Mouse (Mus musculus) forebrain, embryonic 14.5 days (tissue): Measurements from ENCODE around the gene Spata17. TPM values are rescaled to one million over a fixed set of nuclear protein-coding genes. Genes with fewer than 3 reads are reported as not detected.

ENCODE experiments used
- ATAC-seq: fragments of 200-750 bp; cut with Nextera tagmentation; 2 replicates; pipeline ENCODE4 v1.8.0; 2017; ENCODE audit warnings: mild to moderate bottlenecking, moderate library complexity
- DNase-seq: peaks from one replicate; pipeline ENCODE4 v3.0.0-alpha.2; 2015; ENCODE audit warnings: low spot score
- H3K27ac ChIP-seq: fragments of 300-500 bp; sonication (generic); 2 replicates; pipeline ENCODE4 v1.5.1; 2014; ENCODE audit warnings: low read depth, mild to moderate bottlenecking, control low read depth, low read length, moderate library complexity
- H3K27me3 ChIP-seq: fragments of 300-500 bp; sonication (generic); replicated peaks from 2 replicates; pipeline ENCODE4 v1.6.1; 2014; ENCODE audit warnings: low read length, control low read depth, mixed read lengths; ENCODE audit not compliant: control insufficient read depth, insufficient read depth
- H3K36me3 ChIP-seq: fragments of 300-500 bp; sonication (generic); 2 replicates; pipeline ENCODE4 v1.6.1; 2014; ENCODE audit warnings: low read length, control low read depth; ENCODE audit not compliant: control insufficient read depth, insufficient read depth
- H3K4me1 ChIP-seq: fragments of 300-500 bp; sonication (generic); 2 replicates; pipeline ENCODE4 v1.6.1; 2014; ENCODE audit warnings: antibody characterized with exemption, low read length, control low read depth; ENCODE audit not compliant: control insufficient read depth, insufficient read depth
- H3K4me2 ChIP-seq: fragments of 300-500 bp; sonication (generic); 2 replicates; pipeline ENCODE4 v1.6.1; 2014; ENCODE audit warnings: mild to moderate bottlenecking, control low read depth, low read length
- H3K4me3 ChIP-seq: fragments of 300-500 bp; sonication (generic); 2 replicates; pipeline ENCODE4 v1.5.1; 2014; ENCODE audit warnings: low read depth, low read length, control low read depth
- H3K9ac ChIP-seq: fragments of 300-500 bp; sonication (generic); 2 replicates; pipeline ENCODE4 v1.6.1; 2014; ENCODE audit warnings: mild to moderate bottlenecking, low read length, control low read depth, moderate library complexity
- H3K9me3 ChIP-seq: fragments of 300-500 bp; sonication (generic); replicated peaks from 2 replicates; pipeline ENCODE4 v1.6.1; 2016; ENCODE audit warnings: low read length, control low read depth, mixed read lengths; ENCODE audit not compliant: control insufficient read depth
- WGBS: fragments of 180-500 bp; shearing (Covaris S2); extraction: QIAGEN DNeasy Blood & Tissue Kit; methylation state at CpG from one replicate; pipeline ENCODE4 v1.1.7; 2014; 5-methylcytosine and 5-hydroxymethylcytosine counted together
- polyA plus RNA-seq: library from polyadenylated mRNA; unstranded; fragments of >200 nt; fragmentation: Nextera tagmentation; extraction: Ambion mirVana; gene quantifications from 2 replicates; pipeline ENCODE4 v1.2.1, GENCODE M21; 2014

Gene Spata17
- polyA plus RNA-seq, 1 experiment from 2014 or later, result 0.79 TPM

DNA sequence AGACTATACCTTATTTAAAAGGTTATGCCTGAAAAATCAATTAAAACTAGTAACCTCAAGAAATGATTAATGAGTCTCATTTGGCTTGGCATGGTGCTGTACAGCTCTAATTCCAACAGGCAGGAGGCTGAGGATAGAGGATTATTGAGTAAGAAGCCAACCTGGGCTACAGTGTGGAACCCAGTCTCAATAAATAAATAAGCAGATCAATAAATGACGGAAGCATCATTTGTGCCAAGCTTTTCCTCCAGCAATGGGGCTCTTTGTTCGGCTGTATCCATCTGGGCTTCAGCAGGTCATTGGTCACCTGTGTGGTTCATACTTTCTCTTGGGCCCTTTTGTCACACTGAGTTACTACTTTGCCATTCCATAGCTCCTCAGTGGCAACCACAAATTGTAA lies 201.1 kb downstream of the Spata17 start:
- Histone ChIP-seq H3K9me3 (no peaks in the 10 kb centered on the region), H3K4me3 (no peak overlapping the region), H3K36me3 (no peaks in the 10 kb centered on the region), H3K4me2 (no peak overlapping the region), H3K27me3 (no peaks in the 10 kb centered on the region), H3K27ac (no peak overlapping the region), H3K4me1 (no peaks in the 10 kb centered on the region), H3K9ac (no peak overlapping the region)
- ATAC-seq (no peak), DNase-seq (no peak)
- 93% methylated on average over 2 of the region's 2 CpGs for WGBS

DNA sequence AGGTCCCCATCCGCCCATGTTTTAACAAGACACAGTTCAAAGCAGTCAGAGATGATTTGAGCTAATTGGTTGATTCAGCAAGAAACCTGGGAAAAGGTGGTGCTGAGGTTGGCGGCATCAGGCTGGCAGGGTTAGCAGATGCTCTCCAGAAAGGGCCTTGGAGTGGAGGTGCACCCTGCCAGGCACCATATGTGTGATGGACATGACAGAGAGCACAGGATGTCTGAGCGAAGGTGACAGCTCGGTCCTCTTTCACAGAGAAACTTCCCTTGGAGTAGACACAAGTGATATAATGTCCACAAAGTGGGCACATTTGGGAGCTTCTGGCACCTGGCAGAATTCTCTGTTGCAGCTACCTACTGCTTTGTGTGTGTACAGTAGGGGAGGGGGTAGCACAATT lies 203.7 kb downstream of the Spata17 start:
- Histone ChIP-seq H3K9me3 (no peaks in the 10 kb centered on the region), H3K36me3 (no peaks in the 10 kb centered on the region), H3K27me3 (no peaks in the 10 kb centered on the region), H3K9ac (no peak overlapping the region), H3K4me1 (no peaks in the 10 kb centered on the region), H3K4me2 (no peak overlapping the region), H3K4me3 (no peak overlapping the region), H3K27ac (no peak overlapping the region)
- DNase-seq (no peak), ATAC-seq (no peak)
- WGBS, result 87% methylated on average over 4 of the region's 4 CpGs

GRCm38 (mm10) chr1:187010071-187010470 lies 205.2 kb downstream of the Spata17 start:
- H3K4me2 ChIP-seq, result no peak overlapping the region
- H3K36me3 ChIP-seq, result no peaks in the 10 kb centered on the region
- no peak for DNase-seq
- H3K4me1 ChIP-seq, result no peaks in the 10 kb centered on the region
- 83% methylated on average over 11 of the region's 11 CpGs for WGBS
- no peak overlapping the region for H3K27ac ChIP-seq
- no peak overlapping the region for H3K4me3 ChIP-seq
- H3K27me3 ChIP-seq, result no peaks in the 10 kb centered on the region
- no peak for ATAC-seq
- H3K9me3 ChIP-seq, result no peaks in the 10 kb centered on the region
- H3K9ac ChIP-seq, result no peak overlapping the region

DNA sequence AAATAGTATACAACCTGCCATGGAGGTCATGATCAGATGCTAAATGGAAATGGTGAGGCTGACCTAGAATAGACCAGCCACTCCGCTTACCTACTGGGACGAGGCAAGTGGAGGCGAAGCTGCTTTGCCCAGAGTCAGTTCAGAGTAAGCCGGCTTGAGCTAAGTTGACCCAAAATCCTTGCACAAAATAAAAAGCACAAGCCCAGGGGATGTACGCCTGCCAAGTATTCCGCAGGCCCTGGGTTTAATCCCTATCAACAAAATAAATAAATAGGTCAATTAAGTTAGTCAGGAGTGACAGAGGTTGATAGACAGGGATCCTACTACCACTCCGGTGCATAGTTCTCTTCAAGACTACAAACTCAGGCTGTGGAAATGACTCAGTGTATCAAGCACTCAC lies 207.0 kb downstream of the Spata17 start:
- DNase-seq, result no peak

GRCm38 (mm10) chr1:187006227-187006925 lies 208.9 kb downstream of the Spata17 start:
- Histone ChIP-seq H3K9ac (no peak overlapping the region), H3K4me1 (peaks cover 4% of the 10 kb centered on the region; the same call in 1 of the 2 replicates), H3K9me3 (no peaks in the 10 kb centered on the region), H3K27ac (no peak overlapping the region), H3K36me3 (no peaks in the 10 kb centered on the region), H3K4me2 (no peak overlapping the region), H3K27me3 (no peaks in the 10 kb centered on the region), H3K4me3 (no peak overlapping the region)
- 84% methylated on average over 14 of the region's 14 CpGs for WGBS
- ATAC-seq (no peak), DNase-seq (no peak)

More for the DNA sequence above, 207.0 kb downstream of the Spata17 start:
- Histone ChIP-seq H3K27ac (no peak overlapping the region), H3K27me3 (no peaks in the 10 kb centered on the region), H3K4me2 (no peak overlapping the region), H3K36me3 (no peaks in the 10 kb centered on the region), H3K4me1 (peaks cover 4% of the 10 kb centered on the region; the same call in 1 of the 2 replicates), H3K9ac (no peak overlapping the region), H3K4me3 (no peak overlapping the region), H3K9me3 (no peaks in the 10 kb centered on the region)
- 76% methylated on average over 7 of the region's 7 CpGs for whole genome bisulfite sequencing
- no peak for ATAC-seq

DNA sequence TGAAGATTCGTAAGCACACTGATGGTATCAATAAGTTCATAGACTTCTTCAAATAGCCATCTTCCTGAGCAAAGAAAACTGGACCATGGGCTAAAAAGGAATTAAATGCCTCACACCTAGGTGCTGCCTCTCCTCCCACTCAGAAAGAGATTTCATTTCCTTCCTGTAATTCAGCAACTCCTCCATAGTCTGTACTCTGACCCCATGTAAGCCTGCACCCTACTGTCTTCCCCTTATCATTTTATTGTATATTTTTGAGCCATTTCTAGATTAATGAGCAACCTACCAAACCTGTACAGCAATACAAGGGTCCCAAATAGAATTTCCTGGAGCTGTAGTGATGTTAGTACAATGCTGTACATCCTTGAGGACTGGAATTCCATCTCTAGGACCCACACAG lies 211.0 kb downstream of the Spata17 start:
- Histone ChIP-seq H3K36me3 (no peaks in the 10 kb centered on the region), H3K4me2 (no peak overlapping the region), H3K9me3 (no peaks in the 10 kb centered on the region), H3K9ac (no peak overlapping the region), H3K27ac (no peak overlapping the region), H3K4me1 (peaks cover 4% of the 10 kb centered on the region; the same call in 1 of the 2 replicates), H3K4me3 (no peak overlapping the region), H3K27me3 (no peaks in the 10 kb centered on the region)
- DNase-seq (no peak), ATAC-seq (no peak)
- 93% methylated on average over 1 of the region's 1 CpGs for WGBS

GRCm38 (mm10) chr1:187003441-187003861 lies 211.8 kb downstream of the Spata17 start:
- H3K27me3 ChIP-seq, result no peaks in the 10 kb centered on the region
- no peak overlapping the region for H3K4me3 ChIP-seq
- no peaks in the 10 kb centered on the region for H3K9me3 ChIP-seq
- H3K4me2 ChIP-seq, result no peak overlapping the region
- H3K27ac ChIP-seq, result no peak overlapping the region; the same call in 1 of the 2 replicates
- H3K36me3 ChIP-seq, result no peaks in the 10 kb centered on the region
- ATAC-seq, result peak; percentile 83
- H3K9ac ChIP-seq, result no peak overlapping the region
- peaks cover 4% of the 10 kb centered on the region; the same call in 1 of the 2 replicates for H3K4me1 ChIP-seq
- WGBS, result 39% methylated on average over 7 of the region's 7 CpGs
- peak; percentile 48 for DNase-seq

DNA sequence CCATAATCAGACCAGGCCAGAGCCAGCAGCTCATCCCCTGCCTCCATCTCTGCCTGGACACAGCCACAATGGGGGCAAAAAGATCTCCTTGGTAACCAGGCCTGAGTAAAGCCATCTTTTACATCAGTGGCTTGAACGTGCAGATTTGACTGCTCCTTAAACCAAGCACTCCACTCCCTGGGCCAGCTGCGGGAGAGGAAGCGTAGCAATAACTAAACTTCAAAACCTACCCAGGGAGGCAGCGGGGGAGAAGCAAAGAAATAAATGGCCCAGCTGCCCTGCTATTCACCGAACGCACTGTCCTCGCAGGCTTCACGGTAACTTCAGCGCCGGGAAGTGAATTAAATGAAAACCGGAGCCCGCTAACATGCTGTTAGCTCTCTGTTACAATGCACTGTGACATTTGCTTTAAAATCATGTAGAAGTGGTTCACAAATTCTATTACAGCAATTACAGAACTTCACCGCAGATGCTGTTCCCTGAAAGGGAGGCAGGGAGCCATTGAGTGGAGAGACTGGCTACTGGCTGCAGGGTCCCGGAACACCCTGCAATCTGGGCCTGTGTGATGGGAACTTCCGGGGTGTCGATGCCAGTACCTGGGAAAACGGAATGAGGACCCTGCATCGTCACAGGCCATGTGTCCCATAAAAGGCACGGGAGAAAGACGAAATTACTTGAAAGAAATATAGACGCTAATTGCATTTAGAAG lies 217.5 kb downstream of the Spata17 start:
- Histone ChIP-seq H3K9me3 (no peaks in the 10 kb centered on the region), H3K9ac (no peak overlapping the region), H3K27ac (peak overlapping the region; percentile 33; the same call in 1 of the 2 replicates), H3K4me2 (no peak overlapping the region), H3K4me1 (peaks cover 6% of the 10 kb centered on the region; the same call in 1 of the 2 replicates), H3K4me3 (no peak overlapping the region), H3K27me3 (no peaks in the 10 kb centered on the region), H3K36me3 (no peaks in the 10 kb centered on the region)
- ATAC-seq (peak; percentile 63), DNase-seq (peak; percentile 62)
- WGBS, result 59% methylated on average over 21 of the region's 21 CpGs
